Mouse (Mus musculus) c-Kit-positive CD71-negative TER-119-negative erythroid progenitor cells, embryonic 14.5 days (primary cell): ENCODE data around the gene Asb4.
"Not testable (repeated sequence)": the region's sequence is repeated elsewhere in the genome, so short reads cannot be mapped to it uniquely, and the experiment has no call there.

Experiments used
- DNase-seq: peaks from one replicate; pipeline ENCODE4 v3.0.0-alpha.2; 2013; ENCODE audit warnings: low read depth

Gene Asb4

DNA sequence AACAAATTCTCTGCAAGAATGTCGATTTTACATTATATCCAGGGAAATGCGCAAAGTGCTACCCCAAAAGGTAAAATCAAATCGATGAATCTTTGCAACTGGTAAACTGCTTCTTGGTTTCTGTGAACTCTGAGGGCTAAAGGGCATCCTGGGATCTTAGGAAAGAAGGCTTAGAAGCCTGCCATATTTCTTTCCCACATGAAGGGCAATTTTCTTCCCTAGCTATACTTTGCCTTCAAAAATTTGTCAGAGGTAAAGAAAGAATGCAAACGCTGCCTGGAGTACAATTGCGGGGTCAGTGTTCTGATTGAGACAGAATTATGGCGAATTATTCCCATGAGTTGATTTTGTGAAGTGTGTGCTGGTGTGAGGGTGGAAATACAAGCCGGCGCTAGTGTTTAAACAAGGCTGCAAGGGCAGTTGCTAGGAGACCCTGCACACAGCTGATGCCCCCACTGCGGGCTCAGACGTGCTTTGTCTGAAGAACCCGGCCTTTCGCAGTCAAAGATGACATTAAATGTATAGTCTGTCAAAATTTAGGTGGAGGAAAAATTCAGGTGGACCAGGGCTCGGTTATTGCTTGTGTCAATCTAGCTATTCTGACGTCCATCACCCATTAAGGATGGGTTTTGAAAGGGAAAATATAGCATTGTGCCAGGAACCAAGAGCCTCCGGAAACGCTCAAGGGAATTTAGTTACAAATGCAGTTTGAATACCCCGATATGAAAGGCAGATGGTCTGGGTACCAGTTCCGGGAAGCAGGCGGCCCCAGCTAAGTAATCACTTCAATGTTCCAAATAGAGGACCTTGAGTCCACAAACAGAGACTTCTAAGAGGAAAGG is at the start of gene Asb4:
Asb4 (plus strand) TSS at position 51 of the 842 bp plus-strand sequence.
- DNase-seq, result no peak

DNA sequence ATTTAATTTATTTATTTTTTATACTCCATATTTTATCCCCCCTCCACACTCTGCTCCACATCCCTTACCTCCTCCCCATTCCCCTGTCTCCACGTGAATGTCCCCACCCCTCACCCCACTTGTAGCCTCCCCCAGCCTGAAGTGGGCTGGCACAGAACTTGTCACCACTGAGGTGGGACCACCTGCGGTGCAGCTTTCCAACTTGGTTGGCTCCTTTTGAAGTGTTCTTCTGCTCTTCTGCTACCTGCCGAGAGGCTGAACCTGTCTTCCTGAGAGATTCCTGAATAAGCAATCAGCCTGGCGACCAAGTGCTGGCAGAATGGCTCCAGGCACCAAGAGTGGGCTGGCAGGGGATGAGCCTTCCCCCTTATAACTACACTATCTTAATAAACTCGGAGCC is 49.2 kb upstream of the Asb4 start:
- DNase-seq, result no peak

DNA sequence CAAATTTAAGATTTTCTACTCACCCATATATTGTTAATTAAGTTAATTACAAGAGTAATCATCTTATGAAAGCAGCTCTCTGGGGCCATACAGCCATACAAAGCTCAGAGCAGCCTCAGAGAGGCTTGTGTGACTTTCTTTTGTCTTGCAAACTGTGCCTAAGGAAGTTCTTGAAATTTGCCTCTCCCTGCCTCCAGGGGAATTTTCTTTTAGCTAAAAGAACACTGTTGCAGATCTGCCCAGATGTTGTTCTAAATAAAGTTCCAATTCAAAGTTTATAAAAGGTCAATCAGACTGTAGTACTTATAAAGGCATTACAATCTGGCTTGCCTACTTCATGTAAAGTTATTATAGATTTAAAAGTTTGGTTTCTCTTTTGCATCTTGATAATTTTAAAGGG is 47.2 kb upstream of the Asb4 start:
- not testable (repeated sequence) for DNase-seq

DNA sequence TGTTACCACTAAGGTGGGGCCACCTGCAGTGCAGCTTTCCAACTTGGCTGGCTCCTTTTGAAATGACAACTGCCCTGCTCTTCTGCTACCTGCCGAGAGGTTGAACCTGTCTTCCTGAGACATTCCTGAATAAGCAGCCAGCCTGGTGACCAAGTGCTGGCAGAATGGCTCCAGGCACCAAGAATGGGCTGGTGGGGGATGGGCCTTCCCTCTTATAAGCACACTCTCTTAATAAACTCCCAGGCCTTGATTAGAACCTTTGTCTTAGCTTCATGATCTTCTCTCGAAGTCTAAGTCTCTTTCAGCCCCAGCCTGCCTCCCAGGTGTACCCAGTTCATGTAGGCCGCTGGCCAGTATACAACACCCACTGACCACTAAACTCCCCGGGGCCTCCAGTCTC is 44.4 kb upstream of the Asb4 start:
- DNase-seq, result not testable (repeated sequence)

DNA sequence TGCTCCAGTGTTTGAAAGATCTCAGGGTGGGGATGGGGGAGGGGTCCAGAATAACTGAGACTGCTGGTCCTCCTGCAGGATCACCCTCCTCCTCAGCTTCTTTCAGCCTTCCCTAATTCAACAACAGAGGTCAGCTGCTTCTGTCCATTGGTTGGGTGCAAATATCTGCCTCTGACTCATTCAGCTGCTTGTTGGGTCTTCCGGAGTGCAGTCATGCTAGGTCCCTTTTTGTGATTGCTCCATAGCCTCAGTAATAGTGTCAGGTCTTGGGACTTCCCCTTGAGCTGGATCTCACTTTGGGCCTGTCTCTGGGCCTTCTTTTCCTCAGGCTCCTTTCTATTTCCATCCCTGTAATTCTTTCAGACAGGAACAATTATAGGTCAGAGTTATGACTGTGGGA is 43.9 kb upstream of the Asb4 start:
- DNase-seq, result not testable (repeated sequence)

DNA sequence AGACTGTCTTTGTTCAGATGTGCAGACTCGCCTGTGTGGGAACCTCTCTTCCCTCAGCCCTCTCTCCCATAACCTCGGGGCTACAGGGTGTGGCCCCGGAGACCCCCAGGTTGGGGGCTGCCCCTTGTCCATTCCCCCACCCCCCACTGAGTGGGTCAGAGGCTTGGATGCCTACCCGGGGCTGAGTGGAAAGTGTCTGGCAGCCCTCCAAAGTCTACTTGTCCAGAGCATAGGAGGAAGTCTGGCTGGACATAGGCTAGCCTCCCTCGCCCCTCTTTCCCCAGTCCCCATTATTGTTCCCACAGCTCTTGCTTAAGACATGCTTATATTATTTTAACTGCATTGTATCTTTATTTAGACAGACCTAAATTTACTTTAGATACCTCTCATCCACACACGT is 38.9 kb upstream of the Asb4 start:
- no peak for DNase-seq

DNA sequence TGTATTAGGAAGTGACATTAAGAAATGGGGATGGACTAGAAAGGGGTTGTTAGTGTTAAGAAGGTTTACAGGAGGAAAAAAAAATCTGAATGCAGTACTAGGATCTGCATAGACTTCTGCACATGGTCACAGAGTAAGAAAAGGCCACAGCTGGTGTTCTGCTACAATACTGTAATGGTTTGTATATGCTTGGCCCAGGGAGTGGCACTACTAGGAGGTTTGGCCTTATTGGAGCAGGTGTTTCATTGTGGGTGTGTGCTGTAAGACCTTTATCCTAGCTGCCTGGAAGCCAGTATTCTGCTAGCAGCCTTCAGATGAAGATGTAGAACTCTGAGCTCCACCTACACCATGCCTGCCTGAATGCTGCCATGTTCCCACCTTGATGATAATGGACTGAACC is 25.3 kb upstream of the Asb4 start:
- DNase-seq, result no peak

DNA sequence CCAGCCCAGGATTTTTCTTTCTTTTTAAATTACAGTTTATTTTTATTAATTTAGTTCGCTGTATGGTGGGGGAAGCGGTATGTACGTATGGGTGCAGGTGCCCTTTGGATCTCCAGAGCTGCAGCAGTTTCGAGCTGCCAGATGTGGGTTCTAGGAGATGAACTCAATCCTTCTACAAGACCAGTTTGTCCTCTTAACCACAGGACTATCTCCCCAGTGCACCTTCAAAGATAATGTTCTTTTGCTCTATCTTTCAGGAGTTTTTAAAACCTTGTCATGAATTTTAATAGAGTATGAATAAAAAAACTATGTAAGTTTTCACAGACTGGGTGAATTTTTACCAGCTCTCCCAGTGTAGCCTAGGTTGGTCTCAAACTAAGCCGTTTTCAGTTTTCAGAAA is 22.8 kb upstream of the Asb4 start:
- peak; percentile 18 for DNase-seq

DNA sequence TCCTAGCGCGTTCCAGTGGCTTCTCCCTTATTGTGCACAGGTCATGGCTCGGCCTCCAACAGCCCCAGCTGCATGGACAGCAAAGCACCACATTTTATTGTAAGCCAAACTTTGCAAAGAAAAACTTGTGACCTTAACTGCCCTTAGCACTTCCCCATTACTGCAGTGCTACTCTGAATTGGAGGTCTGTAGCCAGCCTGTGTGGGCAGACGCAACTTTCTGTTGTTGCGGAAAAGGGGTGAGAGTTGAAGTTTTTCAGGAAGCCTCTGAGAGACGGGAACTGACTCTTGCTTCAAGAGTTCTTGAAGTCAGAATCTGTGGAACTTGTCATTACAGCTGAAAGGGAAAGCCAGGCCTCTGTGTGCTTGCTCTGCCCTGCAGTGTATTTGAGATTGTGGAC is 21.2 kb upstream of the Asb4 start:
- DNase-seq, result no peak

DNA sequence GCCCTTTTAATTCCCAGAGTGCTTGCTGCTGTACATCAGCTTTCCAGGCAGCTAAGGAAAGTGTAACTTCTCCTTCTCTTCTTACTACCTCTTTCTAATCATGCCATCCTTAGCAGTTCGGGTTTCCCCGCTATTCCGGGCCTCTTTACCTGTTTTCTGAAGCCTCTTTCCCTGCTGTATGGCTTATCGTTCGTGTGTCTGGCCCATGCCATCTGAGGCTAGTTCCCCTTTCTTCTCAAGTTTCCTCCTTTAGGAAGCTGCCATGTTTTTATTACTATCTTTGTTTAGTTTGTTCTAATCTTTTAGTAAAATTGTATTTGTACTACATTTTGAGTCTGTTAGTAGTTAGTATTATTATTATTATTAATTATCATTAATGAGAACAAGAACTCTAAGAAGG is 17.3 kb upstream of the Asb4 start:
- no peak for DNase-seq

DNA sequence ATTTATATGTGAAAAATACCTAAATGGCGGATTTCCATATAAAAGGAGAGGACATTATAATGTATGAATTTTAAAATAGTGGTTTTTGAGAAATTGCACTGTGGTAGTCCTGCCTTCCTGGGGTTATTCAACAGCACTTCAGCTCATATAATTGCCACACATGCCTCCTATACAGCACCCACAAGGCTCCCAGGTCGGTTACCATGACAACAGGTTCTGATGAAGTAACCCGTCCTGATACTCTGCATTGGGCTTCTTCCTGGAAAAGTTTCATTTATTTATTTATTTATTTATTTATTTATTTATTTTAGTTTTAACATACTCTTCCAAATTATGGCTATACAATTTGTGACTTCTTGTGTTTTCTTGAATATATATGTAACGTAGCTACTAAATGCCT is 6.3 kb upstream of the Asb4 start:
- no peak for DNase-seq

DNA sequence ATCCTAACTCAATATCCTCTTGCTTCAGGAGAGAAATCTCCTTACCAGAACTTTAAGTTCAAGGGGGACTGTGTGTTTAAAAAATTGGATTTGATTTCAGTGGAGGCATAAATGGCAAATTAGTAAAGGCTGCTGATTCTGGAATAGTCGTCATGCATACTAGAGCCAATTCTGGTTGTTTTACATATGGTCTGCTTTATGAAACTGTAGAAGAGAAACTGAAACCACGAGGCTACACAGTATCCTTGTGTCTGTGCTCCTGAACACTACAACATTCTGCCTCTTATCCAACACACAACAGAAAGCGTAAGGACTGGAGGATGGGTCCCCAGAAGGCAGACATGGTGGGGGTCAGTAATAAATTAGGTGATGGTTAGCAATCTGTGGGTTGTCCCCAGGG is 4.1 kb upstream of the Asb4 start:
- DNase-seq, result no peak

DNA sequence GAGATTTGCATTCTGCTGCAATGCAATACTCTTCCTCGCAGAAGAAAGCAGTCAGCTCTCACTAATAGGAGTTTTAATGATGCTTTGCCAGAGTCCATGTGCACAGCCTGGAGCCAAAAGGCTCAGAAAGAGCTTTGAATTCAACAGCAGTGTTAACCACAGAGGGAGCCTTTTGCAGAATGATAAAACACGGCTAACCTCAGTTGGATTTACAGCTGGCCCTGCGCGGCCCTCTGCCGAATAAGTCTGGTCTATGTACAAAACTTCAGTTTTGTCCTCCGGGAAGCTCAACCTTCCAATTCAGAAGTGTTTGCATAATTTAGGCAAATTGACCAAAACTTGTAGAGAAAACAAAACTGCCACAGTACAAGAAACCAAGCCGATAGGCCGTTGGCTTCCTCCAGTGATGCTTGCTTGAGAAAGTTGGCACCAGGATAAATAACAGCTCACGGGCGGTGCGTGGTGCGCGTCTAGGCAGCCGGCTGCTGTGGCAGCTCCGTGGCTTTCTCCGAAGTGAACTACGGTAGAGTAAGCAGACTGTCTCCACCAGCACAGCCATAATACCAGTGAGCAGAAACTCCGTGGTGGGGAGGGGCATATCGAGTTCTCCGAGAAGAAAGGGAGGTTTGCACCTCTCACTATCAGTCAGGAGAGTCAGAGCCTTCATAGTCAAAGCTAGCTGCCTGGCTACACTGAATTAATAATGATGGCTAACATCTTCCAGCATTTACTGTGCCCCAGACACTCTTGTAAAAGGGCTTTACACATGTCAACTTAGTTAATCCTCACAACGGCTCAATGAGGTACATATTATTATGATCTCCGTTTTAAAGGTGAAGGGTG is 3.2 kb upstream of the Asb4 start:
- no peak for DNase-seq

DNA sequence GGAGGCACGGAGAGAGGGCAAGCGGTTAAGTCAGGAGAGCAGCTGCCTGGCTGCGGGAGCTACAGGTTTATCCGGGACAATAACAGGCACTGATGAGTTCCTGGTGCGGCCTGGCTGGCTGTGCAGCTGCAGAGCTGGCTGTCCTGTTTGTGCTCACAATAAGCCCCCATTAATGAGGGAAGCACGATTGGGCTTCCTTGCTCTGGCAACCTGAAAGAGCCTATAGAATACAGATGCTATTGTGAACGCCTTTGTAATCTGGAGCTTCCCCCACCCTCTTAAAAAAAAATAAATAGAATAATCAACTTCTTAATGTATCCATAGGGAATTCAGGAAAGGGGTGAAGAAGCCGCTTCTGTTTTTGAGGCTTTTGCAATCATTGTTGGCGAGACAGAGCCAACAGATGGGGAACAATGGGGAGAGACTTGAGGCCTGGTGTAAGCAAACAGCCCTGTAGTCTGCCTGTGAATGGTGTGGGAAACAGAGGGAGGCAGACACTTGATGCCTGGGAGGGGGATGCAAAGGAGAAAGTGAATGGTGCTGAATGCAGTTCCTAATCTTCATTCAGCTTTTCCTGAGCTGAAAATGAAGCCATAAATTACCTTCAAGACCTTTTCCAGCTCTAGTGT is 2.4 kb upstream of the Asb4 start:
- no peak for DNase-seq

DNA sequence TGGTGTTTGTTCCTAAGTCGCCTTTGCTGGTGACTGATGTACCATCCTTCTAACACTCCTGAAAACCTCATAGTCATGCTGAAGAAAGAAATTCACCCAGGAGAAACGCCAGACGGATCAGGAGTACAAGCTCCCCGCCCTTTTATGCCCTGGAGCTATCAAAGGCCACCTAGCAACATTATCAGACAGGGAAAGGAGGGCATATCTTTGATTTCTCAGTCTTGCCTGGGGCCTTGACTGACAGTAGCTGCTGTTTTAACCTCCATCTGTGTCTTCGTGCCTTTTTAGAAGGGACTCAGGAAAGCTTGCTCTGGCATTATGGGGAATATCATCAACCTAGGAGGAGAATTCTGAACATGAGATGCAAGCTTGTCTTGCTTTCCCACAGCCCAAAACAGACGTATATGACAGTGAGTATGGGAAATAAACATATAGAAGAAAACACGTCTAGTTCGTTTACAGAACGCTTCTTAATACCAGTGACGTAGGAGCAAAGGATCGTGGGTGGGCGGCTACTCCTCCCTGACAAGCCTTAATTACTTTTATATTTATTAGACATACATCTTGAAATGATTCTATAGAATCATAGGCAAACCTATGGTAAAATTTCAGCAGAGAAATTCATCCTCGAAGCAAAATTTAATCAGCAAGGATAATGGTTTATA is 1.1 kb upstream of the Asb4 start:
- DNase-seq, result no peak

DNA sequence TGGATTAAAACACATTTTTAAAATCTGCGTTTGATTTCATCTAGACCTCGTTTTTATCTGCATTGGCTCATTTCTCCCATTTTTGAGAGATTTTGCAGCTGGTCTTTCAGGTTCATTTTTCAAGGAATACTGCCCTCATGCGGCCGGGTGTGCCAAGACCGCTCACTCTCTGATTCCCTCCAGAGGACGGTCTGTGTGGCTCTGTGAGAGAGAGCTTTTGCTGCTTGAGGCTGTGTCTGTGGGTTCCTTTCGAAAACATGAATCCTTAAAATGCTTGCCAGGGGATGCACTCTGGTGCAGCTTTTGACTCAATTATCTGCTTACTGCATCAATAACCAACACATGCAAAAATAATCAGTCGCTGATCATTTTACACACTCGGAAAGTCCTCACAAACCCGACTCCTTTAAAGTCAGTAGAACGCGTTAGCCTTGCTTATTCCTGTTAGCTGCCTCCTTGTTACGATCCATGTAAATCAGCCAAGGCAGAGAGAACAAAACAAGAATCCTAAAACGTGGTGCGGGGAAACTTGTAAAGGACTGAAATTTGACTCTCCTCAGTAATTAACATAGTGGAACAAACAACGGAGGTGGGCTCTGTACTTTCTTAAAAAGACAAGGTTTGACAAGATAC is 487 bp upstream of the Asb4 start:
- peak; percentile 45 for DNase-seq

DNA sequence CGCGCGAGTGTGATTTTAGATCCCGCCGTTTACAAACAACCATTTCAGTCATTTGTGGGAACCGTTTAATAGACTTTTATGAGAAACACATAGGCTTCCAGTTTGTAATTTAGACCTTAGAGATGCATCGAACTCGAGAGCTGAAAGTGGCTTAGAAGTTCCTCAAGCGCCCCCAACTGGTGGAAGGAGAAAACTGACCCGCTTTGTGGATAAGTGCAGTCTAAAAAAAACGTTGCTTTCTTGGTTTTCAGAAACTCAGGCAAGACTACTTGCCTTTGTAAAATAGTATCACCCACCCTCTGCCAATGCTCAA is 948 bp downstream of the Asb4 start:
- DNase-seq, result peak; percentile 71

DNA sequence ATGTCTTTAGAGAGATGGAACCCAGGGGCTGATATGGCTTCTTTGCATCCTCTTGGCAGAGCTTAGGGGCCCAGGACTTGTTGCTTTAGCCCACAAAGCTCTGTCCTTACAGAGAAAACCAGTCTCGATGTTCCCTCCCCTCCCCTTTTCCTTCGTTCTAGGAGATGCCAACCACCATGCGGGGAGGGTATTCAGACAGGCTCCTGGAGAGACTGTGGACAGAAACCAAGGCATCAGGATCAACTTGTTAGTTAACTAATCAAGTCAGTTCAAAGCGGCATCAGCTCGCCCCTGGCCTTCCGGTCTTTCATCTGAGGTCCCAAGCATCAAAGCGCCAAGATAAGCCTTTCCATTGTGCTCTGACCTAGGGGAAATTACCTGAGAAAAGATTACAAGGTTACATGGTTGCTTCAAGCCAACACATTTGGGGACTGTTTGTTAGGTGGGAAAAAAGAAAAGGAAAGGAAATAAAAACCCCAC is 2.0 kb downstream of the Asb4 start:
- DNase-seq, result no peak

DNA sequence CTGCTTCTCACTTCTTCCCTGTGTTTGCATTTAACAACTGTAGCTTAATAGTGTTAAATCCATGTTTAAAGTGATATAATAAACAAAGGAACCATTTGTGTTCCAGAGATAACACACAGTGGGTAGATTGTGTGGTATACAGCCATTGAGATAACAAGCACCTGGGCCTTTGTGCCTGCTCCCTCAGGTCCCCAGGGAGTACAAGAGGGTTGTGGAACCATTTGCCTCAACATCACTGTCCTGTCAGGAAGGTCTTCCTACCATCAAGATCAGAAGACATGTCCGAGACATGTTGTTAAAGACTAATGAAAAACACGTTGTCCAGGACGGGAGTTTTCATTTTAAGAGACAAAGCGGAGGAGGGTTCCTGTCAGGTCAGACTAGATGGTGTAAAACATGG is 3.3 kb downstream of the Asb4 start:
- no peak for DNase-seq

DNA sequence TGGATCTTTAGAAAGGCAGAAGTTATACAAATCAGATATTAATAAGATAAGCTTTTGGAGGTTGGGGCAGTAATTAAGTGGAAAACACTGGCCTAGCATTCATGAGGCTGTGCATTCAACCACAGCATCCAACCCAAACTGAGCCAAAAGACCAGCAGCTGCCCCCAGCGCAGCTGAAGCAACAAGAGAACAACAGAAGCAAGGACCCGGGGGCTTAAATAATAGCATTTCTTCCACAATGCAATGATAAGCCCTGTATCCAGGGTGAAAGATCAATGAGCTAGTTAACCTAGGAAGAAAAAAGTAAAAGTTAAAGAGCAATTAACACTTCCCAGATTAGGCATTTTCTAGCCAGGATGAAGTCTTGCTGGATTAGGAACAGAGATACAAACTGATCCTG is 4.2 kb downstream of the Asb4 start:
- no peak for DNase-seq

DNA sequence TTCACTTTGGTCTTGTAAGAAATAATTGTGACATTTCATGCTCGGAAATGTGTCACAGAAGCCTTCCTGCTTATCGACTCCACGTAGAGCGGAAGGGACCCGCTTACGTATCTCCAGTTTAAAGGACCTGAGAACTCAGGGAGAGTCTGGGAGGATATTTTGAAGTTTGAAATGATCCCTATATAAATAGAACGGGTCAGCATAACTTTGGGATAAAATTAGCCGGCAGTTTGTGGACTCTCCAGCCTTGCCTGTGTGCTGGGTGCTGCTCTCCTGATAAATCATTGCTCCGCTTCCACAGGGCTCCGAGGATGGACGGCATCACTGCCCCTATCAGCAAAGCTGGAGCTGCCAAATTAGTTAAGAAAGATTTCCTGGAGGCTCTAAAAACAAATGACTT is 7.1 kb downstream of the Asb4 start:
- no peak for DNase-seq

DNA sequence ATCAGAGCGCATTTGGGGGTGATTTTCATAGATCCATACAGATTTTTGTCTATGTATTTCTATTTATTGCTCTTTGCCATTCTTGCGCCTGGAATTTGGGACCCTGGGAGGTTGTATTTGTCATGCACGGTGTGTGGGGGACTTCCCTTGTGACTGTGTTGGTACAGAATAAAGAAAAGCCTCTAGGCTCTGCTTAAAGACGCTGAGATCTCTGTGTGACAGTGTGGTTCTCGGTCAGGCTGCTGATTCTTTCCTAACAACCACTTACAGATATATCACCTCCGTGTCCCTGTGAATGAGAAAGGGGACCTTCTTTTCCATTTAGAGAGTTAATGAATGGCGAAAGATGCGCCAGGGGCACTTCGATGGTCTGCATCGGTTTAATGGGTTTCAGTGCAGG is 7.8 kb downstream of the Asb4 start:
- no peak for DNase-seq
